Mouse (Mus musculus) intestine, embryonic 14.5 days (tissue): Measurements from ENCODE around the gene Siah2. TPM values are rescaled to one million over a fixed set of nuclear protein-coding genes. Genes with fewer than 3 reads are reported as not detected.

Experiments
- ATAC-seq: fragments of 200-750 bp; cut with Nextera tagmentation; replicated peaks from 2 replicates; pipeline ENCODE4 v1.8.0; 2017; ENCODE audit warnings: low read depth, moderate number of reproducible peaks, moderate TSS enrichment, moderate library complexity; ENCODE audit not compliant: low FRiP score, low TSS enrichment
- DNase-seq: peaks from one replicate; pipeline ENCODE4 v3.0.0-alpha.2; 2018; ENCODE audit warnings: low spot score
- H3K27ac ChIP-seq: fragments of 300-500 bp; sonication (generic); 2 replicates; pipeline ENCODE4 v1.5.1; 2014; ENCODE audit warnings: low read depth, mild to moderate bottlenecking, control low read depth
- H3K27me3 ChIP-seq: fragments of 300-500 bp; sonication (generic); replicated peaks from 2 replicates; pipeline ENCODE4 v1.6.1; 2014; ENCODE audit warnings: low read length, control low read depth; ENCODE audit not compliant: control insufficient read depth, insufficient read depth
- H3K36me3 ChIP-seq: fragments of 300-500 bp; sonication (generic); 2 replicates; pipeline ENCODE4 v1.6.1; 2014; ENCODE audit warnings: low read length, control low read depth; ENCODE audit not compliant: control insufficient read depth, insufficient read depth
- H3K4me1 ChIP-seq: fragments of 300-500 bp; sonication (generic); replicated peaks from 2 replicates; pipeline ENCODE4 v1.6.1; 2014; ENCODE audit warnings: low read length, control low read depth, mixed read lengths; ENCODE audit not compliant: control insufficient read depth, insufficient read depth
- H3K4me2 ChIP-seq: fragments of 300-500 bp; sonication (generic); 2 replicates; pipeline ENCODE4 v1.6.1; 2014; ENCODE audit warnings: low read length
- H3K4me3 ChIP-seq: fragments of 300-500 bp; sonication (generic); 2 replicates; pipeline ENCODE4 v1.5.1; 2014; ENCODE audit warnings: low read depth, low read length, control low read depth, mixed read lengths
- H3K9ac ChIP-seq: fragments of 300-500 bp; sonication (generic); 2 replicates; pipeline ENCODE4 v1.6.1; 2014; ENCODE audit warnings: mild to moderate bottlenecking, low read length
- H3K9me3 ChIP-seq: fragments of 300-500 bp; sonication (generic); 2 replicates; pipeline ENCODE4 v1.6.1; 2016; ENCODE audit warnings: low read length, control low read depth; ENCODE audit not compliant: control insufficient read depth
- WGBS: fragments of 180-500 bp; shearing (Covaris S2); extraction: QIAGEN DNeasy Blood & Tissue Kit; methylation state at CpG from one replicate; pipeline ENCODE4 v1.1.7; 2014; 5-methylcytosine and 5-hydroxymethylcytosine counted together
- polyA plus RNA-seq: library from polyadenylated mRNA; unstranded; fragments of >200 nt; fragmentation: Nextera tagmentation; extraction: Ambion mirVana; gene quantifications from 2 replicates; pipeline ENCODE4 v1.2.1, GENCODE M21; 2014

The Siah2 gene
- polyA plus RNA-seq, 1 experiment from 2014 or later = 7.5 TPM

DNA sequence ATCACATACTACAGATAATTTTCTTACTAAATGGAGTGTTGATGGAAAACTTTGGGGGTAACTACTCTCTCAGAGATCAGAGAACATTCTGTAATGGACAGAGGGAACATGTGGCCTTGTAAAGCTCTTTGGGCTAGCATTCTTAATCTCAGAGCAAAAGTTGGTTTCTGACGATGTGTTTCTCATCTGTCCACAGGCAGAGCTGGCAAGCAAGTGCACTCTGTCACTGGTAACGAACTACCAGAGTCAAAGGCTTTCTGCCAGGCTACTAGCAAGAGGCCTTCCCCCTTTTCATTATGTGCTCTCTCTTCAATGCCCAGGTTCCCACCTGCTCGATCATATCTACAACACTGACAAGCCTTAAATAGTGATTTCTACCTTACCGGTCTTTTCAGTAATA is 9.9 kb downstream of the Siah2 start:
- Histone ChIP-seq H3K4me1 (peaks cover 47% of the 10 kb centered on the region), H3K27ac (no peak overlapping the region), H3K9ac (no peak overlapping the region), H3K4me3 (no peak overlapping the region), H3K4me2 (no peak overlapping the region), H3K27me3 (no peaks in the 10 kb centered on the region), H3K36me3 (no peaks in the 10 kb centered on the region), H3K9me3 (no peaks in the 10 kb centered on the region)
- 46% methylated on average over 4 of the region's 4 CpGs for WGBS
- ATAC-seq = no peak
- DNase-seq = no peak

DNA sequence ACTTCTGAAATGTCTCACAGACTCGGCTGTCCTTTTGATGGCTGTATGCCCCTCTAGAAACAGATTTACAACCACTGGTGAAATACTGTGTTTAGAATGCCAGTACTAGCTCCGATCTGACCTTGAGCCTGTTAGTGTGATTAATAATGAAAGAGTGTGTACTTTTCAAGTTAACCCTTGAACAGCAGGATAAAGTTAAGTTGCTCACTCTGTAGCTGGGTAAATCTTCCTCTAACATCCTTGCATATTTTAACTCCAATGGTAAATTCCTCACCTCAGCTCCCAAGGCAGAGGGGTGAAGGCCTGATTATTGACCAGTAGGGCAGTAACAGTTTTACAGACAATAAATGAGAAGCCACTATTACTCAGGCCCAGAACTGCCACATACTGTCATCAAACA is 10.4 kb downstream of the Siah2 start:
- DNase-seq = no peak
- Histone ChIP-seq H3K36me3 (no peaks in the 10 kb centered on the region), H3K27ac (no peak overlapping the region), H3K4me3 (no peak overlapping the region), H3K9ac (no peak overlapping the region), H3K4me2 (no peak overlapping the region), H3K27me3 (no peaks in the 10 kb centered on the region), H3K9me3 (no peaks in the 10 kb centered on the region), H3K4me1 (peaks cover 42% of the 10 kb centered on the region)
- no peak for ATAC-seq
- 8% methylated on average over 2 of the region's 2 CpGs for WGBS

DNA sequence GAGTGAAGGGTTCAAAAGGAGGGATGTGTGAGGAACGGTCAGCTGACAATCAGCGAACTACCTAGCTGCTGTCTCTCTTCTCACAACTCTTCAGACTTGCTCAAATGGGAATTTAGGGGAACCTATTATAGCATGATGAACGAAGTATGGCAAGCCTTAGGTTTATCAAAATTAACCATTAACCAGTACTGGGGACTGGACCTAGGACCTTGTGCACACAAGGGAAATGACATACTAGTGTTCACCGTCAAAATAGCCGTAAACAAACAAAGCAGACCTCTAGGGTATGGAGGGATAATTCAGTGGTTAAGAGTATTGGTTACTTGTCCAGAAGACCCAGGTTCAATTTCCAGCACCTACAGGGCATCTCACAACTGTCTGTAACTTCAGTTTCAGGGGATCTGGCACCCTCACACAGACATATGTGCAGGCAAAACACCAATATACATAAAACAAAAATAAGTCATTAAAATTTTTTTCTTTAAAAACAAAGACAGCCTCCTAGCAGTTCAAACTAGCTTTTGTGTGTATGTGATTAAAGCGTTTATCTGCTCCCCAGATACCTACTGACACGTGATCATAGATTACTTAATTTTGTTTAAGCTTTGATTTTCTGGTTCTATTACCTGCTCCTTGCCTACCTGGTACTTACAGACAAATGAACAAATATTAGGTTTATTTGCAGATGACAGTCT is 11.1 kb downstream of the Siah2 start:
- Histone ChIP-seq H3K36me3 (peaks cover under 1% of the 10 kb centered on the region; the same call in 1 of the 2 replicates), H3K27ac (no peak overlapping the region), H3K9ac (no peak overlapping the region), H3K4me1 (peaks cover 42% of the 10 kb centered on the region), H3K27me3 (no peaks in the 10 kb centered on the region), H3K9me3 (no peaks in the 10 kb centered on the region), H3K4me3 (no peak overlapping the region), H3K4me2 (no peak overlapping the region)
- WGBS = 52% methylated on average over 7 of the region's 7 CpGs
- ATAC-seq = no peak; the same call in 1 of the 2 replicates
- DNase-seq = no peak

DNA sequence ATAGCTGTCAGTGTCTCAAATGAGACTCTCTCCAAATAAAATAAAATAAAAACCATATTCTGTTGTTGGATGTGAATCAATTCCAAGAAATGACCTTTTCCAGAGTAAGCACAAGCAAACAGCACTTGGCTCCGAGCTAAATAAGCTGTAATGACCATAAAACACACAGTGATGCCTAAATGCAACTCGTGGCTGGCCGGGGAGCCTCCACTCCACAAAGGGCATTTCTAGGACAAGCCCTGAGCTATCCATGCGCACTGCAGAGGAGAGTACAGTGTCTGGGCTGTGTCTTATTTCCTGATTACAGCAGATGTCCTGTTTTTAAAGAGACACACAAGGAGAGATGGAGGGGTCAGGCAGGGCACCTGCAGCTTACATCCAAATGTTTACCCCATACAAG is 12.2 kb downstream of the Siah2 start:
- Histone ChIP-seq H3K9ac (no peak overlapping the region), H3K4me2 (no peak overlapping the region), H3K4me1 (peaks cover 42% of the 10 kb centered on the region), H3K36me3 (peaks cover 11% of the 10 kb centered on the region), H3K27ac (no peak overlapping the region), H3K9me3 (no peaks in the 10 kb centered on the region), H3K27me3 (no peaks in the 10 kb centered on the region), H3K4me3 (no peak overlapping the region)
- ATAC-seq (no peak; the same call in 1 of the 2 replicates), DNase-seq (no peak)
- WGBS = 15% methylated on average over 4 of the region's 4 CpGs

DNA sequence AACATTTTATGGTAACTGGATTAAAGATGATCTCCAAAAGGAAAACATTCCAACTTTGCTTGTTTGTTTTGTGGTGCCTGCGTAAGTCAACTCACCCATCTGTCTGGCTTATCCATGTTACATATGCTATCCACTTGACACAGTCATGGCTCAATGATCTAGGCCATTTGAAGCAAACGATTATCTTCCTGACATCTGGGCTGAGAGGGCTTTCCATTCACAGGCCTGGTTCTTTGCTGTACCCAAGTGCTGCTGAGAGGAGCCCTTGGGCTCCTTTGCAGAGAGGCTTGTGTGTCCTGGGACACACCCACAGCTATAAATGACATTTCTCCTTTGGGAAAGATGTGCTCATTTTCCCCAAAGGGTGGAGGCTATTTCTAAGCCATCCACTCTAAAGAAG is 13.3 kb downstream of the Siah2 start:
- Histone ChIP-seq H3K4me3 (no peak overlapping the region), H3K9me3 (no peaks in the 10 kb centered on the region), H3K36me3 (peaks cover 20% of the 10 kb centered on the region), H3K4me1 (peaks cover 42% of the 10 kb centered on the region), H3K4me2 (no peak overlapping the region), H3K27ac (no peak overlapping the region), H3K9ac (no peak overlapping the region), H3K27me3 (no peaks in the 10 kb centered on the region)
- ATAC-seq = no peak
- DNase-seq = no peak
- WGBS = 44% methylated on average over 2 of the region's 2 CpGs

DNA sequence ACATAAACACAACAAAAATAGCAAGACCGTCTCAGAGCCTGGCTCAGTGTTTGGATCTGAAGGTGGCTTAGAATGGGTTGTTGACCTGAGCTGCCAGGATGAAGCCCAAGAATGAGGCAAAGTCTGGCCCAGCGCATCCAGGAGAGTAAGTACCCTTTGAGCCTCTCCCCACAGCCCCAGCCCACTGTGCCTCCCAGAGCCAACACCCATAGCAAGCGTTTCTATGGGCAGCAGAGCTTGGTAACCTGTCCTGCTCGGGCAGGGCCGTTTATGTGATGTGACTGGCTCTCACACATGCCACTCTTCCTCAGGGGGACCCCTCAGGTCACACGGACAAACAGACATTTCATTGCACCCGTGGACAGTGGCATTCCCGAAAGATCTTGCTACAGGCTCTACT is 13.8 kb downstream of the Siah2 start:
- no peak for ATAC-seq
- H3K36me3 ChIP-seq = peaks cover 21% of the 10 kb centered on the region
- H3K9ac ChIP-seq = no peak overlapping the region
- H3K4me2 ChIP-seq = no peak overlapping the region
- no peaks in the 10 kb centered on the region for H3K27me3 ChIP-seq
- no peak overlapping the region for H3K4me3 ChIP-seq
- DNase-seq = no peak
- no peak overlapping the region for H3K27ac ChIP-seq
- H3K4me1 ChIP-seq = peaks cover 42% of the 10 kb centered on the region
- WGBS = 51% methylated on average over 8 of the region's 8 CpGs
- H3K9me3 ChIP-seq = no peaks in the 10 kb centered on the region

DNA sequence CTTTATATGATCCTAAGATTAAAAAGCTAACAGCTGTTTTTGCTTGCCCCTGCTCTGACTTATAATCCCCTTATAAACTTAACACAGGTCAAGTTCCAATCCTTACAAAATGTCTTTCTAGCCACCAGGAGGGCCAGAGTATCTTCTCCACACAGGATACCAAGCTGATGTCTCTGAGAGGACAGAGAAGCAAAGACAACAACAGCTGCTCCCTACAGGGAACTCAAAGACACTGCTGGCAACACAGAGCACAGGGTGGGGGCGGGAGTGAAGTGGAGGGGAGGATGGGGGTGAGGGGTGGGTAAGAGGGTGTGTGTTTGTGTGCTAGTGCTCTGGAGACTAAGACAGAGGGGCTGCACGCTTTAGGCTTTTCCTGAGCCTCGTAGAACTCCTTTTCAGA is 14.6 kb downstream of the Siah2 start:
- no peak for DNase-seq
- WGBS = 38% methylated on average over 3 of the region's 3 CpGs
- Histone ChIP-seq H3K9me3 (no peaks in the 10 kb centered on the region), H3K4me1 (peaks cover 42% of the 10 kb centered on the region), H3K4me3 (no peak overlapping the region), H3K27ac (no peak overlapping the region), H3K9ac (no peak overlapping the region), H3K4me2 (no peak overlapping the region), H3K27me3 (no peaks in the 10 kb centered on the region), H3K36me3 (peaks cover 21% of the 10 kb centered on the region)
- ATAC-seq = no peak

DNA sequence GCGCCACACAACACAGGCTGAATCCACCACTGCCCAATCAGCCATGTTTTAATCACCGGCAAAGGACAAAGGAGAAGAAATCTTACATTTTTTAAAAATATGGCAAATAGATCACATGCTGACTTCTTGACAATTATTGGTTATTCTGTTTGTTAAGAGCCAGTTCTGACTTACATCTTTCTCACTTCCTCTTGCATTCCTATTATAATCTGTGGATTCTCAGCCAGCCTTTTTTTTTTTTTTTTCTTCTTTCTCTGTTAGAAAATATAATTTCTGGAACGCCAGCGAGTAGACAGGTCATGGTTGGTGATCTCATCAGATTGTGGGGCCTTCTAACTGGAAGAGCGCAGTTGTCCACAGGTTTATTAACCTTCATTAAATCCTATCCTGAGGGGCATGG is 18.9 kb downstream of the Siah2 start:
- 87% methylated on average over 5 of the region's 5 CpGs for WGBS
- ATAC-seq = no peak
- H3K36me3 ChIP-seq = peaks cover 21% of the 10 kb centered on the region
- no peak for DNase-seq
- H3K27me3 ChIP-seq = no peaks in the 10 kb centered on the region
- H3K9me3 ChIP-seq = no peaks in the 10 kb centered on the region
- H3K4me1 ChIP-seq = peaks cover 9% of the 10 kb centered on the region
- no peak overlapping the region for H3K9ac ChIP-seq
- H3K4me3 ChIP-seq = no peak overlapping the region
- no peak overlapping the region for H3K27ac ChIP-seq
- no peak overlapping the region for H3K4me2 ChIP-seq

DNA sequence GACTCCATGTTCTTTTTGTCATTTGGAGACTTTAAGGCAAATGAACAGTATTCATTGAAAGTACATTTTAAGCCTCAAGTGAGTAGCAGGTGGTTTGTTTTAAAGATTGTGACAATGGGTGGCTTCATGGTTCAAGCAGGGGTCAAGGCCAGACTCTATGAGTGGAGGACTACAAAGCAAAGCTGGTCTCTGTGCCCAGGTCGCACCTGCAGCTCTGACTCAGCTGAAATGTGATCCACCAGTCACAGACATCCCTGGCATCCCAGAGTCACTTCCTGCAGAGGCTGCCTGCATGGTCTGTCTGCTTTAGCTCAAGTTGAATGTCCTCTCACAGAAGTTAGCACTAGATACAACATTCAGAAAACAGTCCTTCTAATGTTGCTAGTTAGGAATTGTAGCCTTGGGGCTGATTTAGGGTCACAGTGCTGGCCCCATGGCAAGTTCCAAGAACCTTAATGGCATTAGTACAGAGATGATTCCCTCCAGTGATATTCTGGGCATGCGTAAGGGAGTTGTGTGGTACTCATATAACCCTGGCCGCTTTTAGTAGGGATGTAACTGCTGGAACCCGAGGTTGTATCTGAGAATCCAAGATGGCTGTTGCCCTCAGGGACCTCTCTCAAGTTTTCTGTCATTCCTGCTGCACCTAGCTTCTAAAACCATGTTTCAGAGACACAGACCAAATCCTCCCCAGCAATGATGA is 19.6 kb downstream of the Siah2 start:
- H3K27me3 ChIP-seq = no peaks in the 10 kb centered on the region
- H3K9ac ChIP-seq = no peak overlapping the region
- H3K27ac ChIP-seq = no peak overlapping the region
- peaks cover 3% of the 10 kb centered on the region for H3K4me1 ChIP-seq
- H3K4me2 ChIP-seq = no peak overlapping the region
- ATAC-seq (no peak), DNase-seq (no peak)
- no peaks in the 10 kb centered on the region for H3K9me3 ChIP-seq
- no peak overlapping the region for H3K4me3 ChIP-seq
- peaks cover 21% of the 10 kb centered on the region for H3K36me3 ChIP-seq
- 45% methylated on average over 4 of the region's 4 CpGs for WGBS
